ENCODE assay signal across 30 mouse cellular contexts in the genomic region with DNA sequence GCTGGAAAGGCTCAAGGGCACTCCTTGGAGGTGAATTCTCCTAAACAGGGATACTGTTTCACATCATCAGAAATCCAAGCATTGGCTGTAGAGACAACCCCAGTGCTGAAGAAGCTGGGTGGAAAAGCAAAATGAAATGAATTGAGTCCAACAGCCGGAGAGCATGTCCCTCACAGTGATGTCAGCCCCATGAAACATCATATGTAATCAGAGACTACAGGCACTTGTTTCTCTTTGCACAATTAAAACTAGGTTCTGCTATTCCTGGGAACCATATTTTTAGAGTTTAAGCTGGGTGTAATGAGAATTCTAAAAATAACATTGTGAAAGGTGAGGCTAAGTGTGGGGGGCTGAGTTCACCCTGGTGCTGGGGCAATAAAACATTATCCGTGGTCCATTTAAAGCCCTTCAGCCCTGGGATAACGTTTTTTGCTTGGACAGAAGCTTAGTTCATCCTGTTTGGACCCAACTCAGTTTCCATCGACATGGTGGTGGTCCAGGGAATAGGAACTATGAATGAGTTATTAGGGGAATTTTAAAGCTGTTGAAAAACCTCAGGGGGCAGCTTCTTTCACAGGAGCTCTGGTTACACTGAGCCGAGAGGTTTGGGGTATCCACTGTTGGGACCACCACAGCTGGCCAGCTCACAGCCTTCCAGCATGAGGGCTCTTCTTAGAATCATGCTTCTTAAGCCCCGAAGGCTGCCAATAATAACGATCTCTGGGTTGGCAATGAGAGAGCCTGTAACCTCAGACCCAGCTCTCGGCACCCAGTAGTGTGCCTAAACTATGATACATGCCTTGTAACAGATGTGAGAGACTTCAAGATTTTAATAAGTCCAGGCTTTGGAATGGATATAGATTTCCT.
DNase-seq lines count a peak whose midpoint lies in the region; ATAC-seq lines count a peak whose summit lies in the region.
"Had no signal": no experiment of that assay in that cellular context is flagged by ENCODE, and none has a peak within 500 bp of the region (broad histone marks: within the 10 kb centered on the region; RNA-seq: fewer than 3 reads in every experiment).

No protein-coding gene starts in this region.

- no peaks in the 10 kb centered on the region for H3K27me3 ChIP-seq in limb, embryonic 12.5 days
- H3K27me3 ChIP-seq in limb, embryonic 10.5 days (ENCODE audit: low read depth, poor library complexity, severe bottlenecking) = no peaks in the 10 kb centered on the region
- no peaks in the 10 kb centered on the region for H3K27me3 ChIP-seq in limb, embryonic 15.5 days
- H3K27me3 ChIP-seq: forebrain, embryonic 12.5 days; forebrain, embryonic 15.5 days; heart, embryonic 13.5 days; Patski had no signal

- 0 out of 2 replicates have a peak overlapping the region, but pooled peaks have one; percentile 17 for H3K27ac ChIP-seq in limb, embryonic 12.5 days
- H3K27ac ChIP-seq in limb, embryonic 10.5 days = no peak overlapping the region
- H3K27ac ChIP-seq in limb, embryonic 15.5 days = peak overlapping the region; percentile 47; the same call in 1 of the 2 replicates
- H3K27ac ChIP-seq: forebrain, embryonic 12.5 days; forebrain, embryonic 15.5 days; heart, adult 2 months; heart, embryonic 10.5 days; heart, embryonic 13.5 days; hindbrain, embryonic 14.5 days; hindbrain, postnatal 0 days had no signal

- peak; percentile 85 for ATAC-seq in limb, embryonic 12.5 days (ENCODE audit: insufficient number of reproducible peaks, insufficient read depth, low FRiP score, low TSS enrichment, low read depth)
- ATAC-seq in limb, embryonic 15.5 days (ENCODE audit: insufficient number of reproducible peaks, low FRiP score, low TSS enrichment, low read depth) = peak; percentile 85
- ATAC-seq: forebrain, embryonic 15.5 days; hindbrain, postnatal 0 days; inflammation-experienced regulatory T-cells, adult 6 months; intestine, embryonic 16.5 days; Patski had no signal

- DNase-seq in gastrocnemius, adult 18-20 months (ENCODE audit: low spot score) = peak; percentile 30
- DNase-seq in gastrocnemius, postnatal 25 days = no peak
- DNase-seq in limb, embryonic 10.5 days (ENCODE audit: low spot score) = no peak
- no peak for DNase-seq in kidney, postnatal 36 days
- DNase-seq in adrenal gland, adult 2 months = no peak
- DNase-seq: adrenal gland, adult 8-10 months; adrenal gland, postnatal 25 days; B cell, adult 2 months; cerebellum, adult 11-12 months; cerebellum, adult 8-10 months; cerebellum, postnatal 10 days; cerebellum, postnatal 36 days; embryo, embryonic 11 days; gastrocnemius, postnatal 10 days; heart, adult 2 months; heart, postnatal 14 days; heart, postnatal 4 days had no signal

- H3K4me1 ChIP-seq in limb, embryonic 12.5 days (replicated peaks) = peaks cover 17% of the 10 kb centered on the region
- no peaks in the 10 kb centered on the region; the same call in 1 of the 2 replicates for H3K4me1 ChIP-seq in limb, embryonic 10.5 days
- peaks cover 10% of the 10 kb centered on the region; the same call in 1 of the 2 replicates for H3K4me1 ChIP-seq in limb, embryonic 15.5 days
- H3K4me1 ChIP-seq: forebrain, embryonic 12.5 days; forebrain, embryonic 15.5 days; heart, embryonic 10.5 days had no signal

- no peak overlapping the region for H3K4me2 ChIP-seq in limb, embryonic 12.5 days
- H3K4me2 ChIP-seq in limb, embryonic 15.5 days = no peak overlapping the region
- H3K4me2 ChIP-seq: forebrain, embryonic 12.5 days; forebrain, embryonic 15.5 days; heart, embryonic 13.5 days; hindbrain, embryonic 14.5 days had no signal

- no peak overlapping the region for H3K4me3 ChIP-seq in limb, embryonic 12.5 days (replicated peaks)
- H3K4me3 ChIP-seq in limb, embryonic 10.5 days = no peak overlapping the region
- H3K4me3 ChIP-seq in limb, embryonic 15.5 days = no peak overlapping the region
- H3K4me3 ChIP-seq: erythroblast, embryonic 14.5 days; forebrain, embryonic 12.5 days; forebrain, embryonic 15.5 days; heart, adult 2 months; heart, embryonic 10.5 days; heart, embryonic 13.5 days had no signal

- WGBS in limb, embryonic 12.5 days = 40% methylated on average over 8 of the region's 8 CpGs
- WGBS in limb, embryonic 10.5 days = 81% methylated on average over 8 of the region's 8 CpGs
- WGBS in limb, embryonic 15.5 days = 33% methylated on average over 8 of the region's 8 CpGs

- no peaks in the 10 kb centered on the region for H3K9me3 ChIP-seq in limb, embryonic 12.5 days
- no peaks in the 10 kb centered on the region for H3K9me3 ChIP-seq in limb, embryonic 10.5 days (replicated peaks)
- no peaks in the 10 kb centered on the region for H3K9me3 ChIP-seq in limb, embryonic 15.5 days
- H3K9me3 ChIP-seq: forebrain, embryonic 12.5 days; forebrain, embryonic 15.5 days; heart, embryonic 10.5 days; heart, embryonic 13.5 days had no signal

- no peak overlapping the region for H3K9ac ChIP-seq in limb, embryonic 12.5 days (replicated peaks)
- no peak overlapping the region for H3K9ac ChIP-seq in limb, embryonic 15.5 days
- H3K9ac ChIP-seq: forebrain, embryonic 12.5 days; forebrain, embryonic 15.5 days; heart, embryonic 13.5 days; hindbrain, embryonic 14.5 days had no signal

- H3K36me3 ChIP-seq in limb, embryonic 12.5 days = no peaks in the 10 kb centered on the region
- H3K36me3 ChIP-seq in limb, embryonic 10.5 days = no peaks in the 10 kb centered on the region
- H3K36me3 ChIP-seq in limb, embryonic 15.5 days = no peaks in the 10 kb centered on the region
- H3K36me3 ChIP-seq: forebrain, embryonic 12.5 days; forebrain, embryonic 15.5 days; G1E; heart, embryonic 10.5 days; heart, embryonic 13.5 days had no signal
